Mouse (Mus musculus) mesoderm, embryonic 11.5 days (tissue): ENCODE results near the gene Fam131b.

Experiments
- DNase-seq: peaks from one replicate; pipeline ENCODE4 v3.0.0-alpha.2; 2012; ENCODE audit warnings: low read depth, low spot score

Fam131b gene

GRCm38 (mm10) chr6:42355794-42356600 is 31.6 kb upstream of the Fam131b start:
- DNase-seq: no peak

GRCm38 (mm10) chr6:42355366-42355765 is 30.9 kb upstream of the Fam131b start:
- DNase-seq: no peak

GRCm38 (mm10) chr6:42354076-42355019 is 29.9 kb upstream of the Fam131b start:
- DNase-seq: peak; percentile 59

- no peak for DNase-seq
These were observed 28.7 kb upstream of the Fam131b start for GRCm38 (mm10) chr6:42353180-42353579.

GRCm38 (mm10) chr6:42352486-42352846 is 28.0 kb upstream of the Fam131b start:
- DNase-seq: no peak

GRCm38 (mm10) chr6:42351776-42352485 is 27.5 kb upstream of the Fam131b start:
- no peak for DNase-seq

- DNase-seq: no peak
These were observed 26.7 kb upstream of the Fam131b start for GRCm38 (mm10) chr6:42350968-42351775.

- peak; percentile 88 for DNase-seq
These were observed 25.9 kb upstream of the Fam131b start for GRCm38 (mm10) chr6:42350021-42350967.

GRCm38 (mm10) chr6:42349426-42350020 is 25.1 kb upstream of the Fam131b start, which contains the start of gene Zyx:
Zyx (plus strand) TSS chr6:42349630.
- peak; percentile 93 for DNase-seq

- DNase-seq: peak; percentile 68
These were observed 24.6 kb upstream of the Fam131b start for GRCm38 (mm10) chr6:42349006-42349425.

- DNase-seq: no peak
These were observed 24.0 kb upstream of the Fam131b start for GRCm38 (mm10) chr6:42348281-42349005.

GRCm38 (mm10) chr6:42344255-42344654 is 19.8 kb upstream of the Fam131b start:
- no peak for DNase-seq

- DNase-seq: no peak
These were observed 19.1 kb upstream of the Fam131b start for GRCm38 (mm10) chr6:42343361-42344120.

GRCm38 (mm10) chr6:42342171-42342570 is 17.7 kb upstream of the Fam131b start:
- DNase-seq: no peak

- no peak for DNase-seq
These were observed 15.5 kb upstream of the Fam131b start for GRCm38 (mm10) chr6:42339981-42340380.

GRCm38 (mm10) chr6:42339189-42339588 is 14.7 kb upstream of the Fam131b start:
- no peak for DNase-seq

GRCm38 (mm10) chr6:42330946-42331345 is 6.5 kb upstream of the Fam131b start:
- no peak for DNase-seq

GRCm38 (mm10) chr6:42330216-42330615 is 5.8 kb upstream of the Fam131b start:
- DNase-seq: no peak
